Mouse (Mus musculus) megakaryocyte, embryonic 14.5 days (primary cell): ENCODE data around the gene Qdpr. TPM values are rescaled to one million over a fixed set of nuclear protein-coding genes. Genes with fewer than 3 reads are reported as not detected.
"Not testable (repeated sequence)": the region's sequence is repeated elsewhere in the genome, so short reads cannot be mapped to it uniquely, and the experiment has no call there.

Experiments
- H3K27me3 ChIP-seq: replicated peaks from 2 replicates; pipeline ENCODE3; 2012; ENCODE audit warnings: inconsistent platforms
- H3K36me3 ChIP-seq: replicated peaks from 2 replicates; pipeline ENCODE3; 2012; ENCODE audit warnings: low read length, inconsistent platforms, mixed read lengths
- H3K4me1 ChIP-seq: 2 replicates; pipeline ENCODE4 v1.6.1; 2012; ENCODE audit warnings: inconsistent platforms
- H3K4me3 ChIP-seq: replicated peaks from 2 replicates; pipeline ENCODE3; 2012; ENCODE audit warnings: moderate library complexity, mild to moderate bottlenecking, inconsistent platforms
- H3K9me3 ChIP-seq: 2 replicates; pipeline ENCODE4 v1.6.1; 2012; ENCODE audit warnings: inconsistent platforms
- FLI1 ChIP-seq: IDR thresholded peaks from 2 replicates; pipeline ENCODE4 v1.6.1; 2012; ENCODE audit warnings: low read length, inconsistent platforms, mixed read lengths
- GATA1 ChIP-seq: IDR thresholded peaks from 3 replicates; pipeline ENCODE4 v1.6.1; 2012; ENCODE audit warnings: mixed read lengths, low read length, inconsistent platforms, borderline replicate concordance
- polyA plus RNA-seq: library from polyadenylated mRNA; stranded (reverse); fragments of >175 nt; gene quantifications from 2 replicates; pipeline ENCODE4 v1.2.3, GENCODE M21; 2012; ENCODE audit warnings: low replicate concordance; ENCODE audit not compliant: insufficient read depth

Gene Qdpr
- polyA plus RNA-seq, 1 experiment = 98.7 TPM

GRCm38 (mm10) chr5:45427891-45428290 lies 22.1 kb downstream of the Qdpr start:
- Histone ChIP-seq H3K36me3 (peaks cover 34% of the 10 kb centered on the region), H3K27me3 (no peaks in the 10 kb centered on the region), H3K4me3 (no peak overlapping the region), H3K9me3 (no peaks in the 10 kb centered on the region), H3K4me1 (peaks cover 12% of the 10 kb centered on the region)
- TF ChIP-seq GATA1 = no peak
- no peak for TF ChIP-seq FLI1

- Histone ChIP-seq H3K4me3 (no peak overlapping the region), H3K9me3 (no peaks in the 10 kb centered on the region), H3K4me1 (peaks cover 18% of the 10 kb centered on the region), H3K36me3 (peaks cover 23% of the 10 kb centered on the region), H3K27me3 (no peaks in the 10 kb centered on the region)
- no peak for TF ChIP-seq FLI1
- TF ChIP-seq GATA1 = no peak
Observed at GRCm38 (mm10) chr5:45426416-45427034, 23.5 kb downstream of the Qdpr start.

- not testable (repeated sequence) for H3K9me3 ChIP-seq, H3K27me3 ChIP-seq, H3K4me3 ChIP-seq
- peaks cover 16% of the 10 kb centered on the region for H3K36me3 ChIP-seq
- H3K4me1 ChIP-seq = peaks cover 18% of the 10 kb centered on the region
Observed at GRCm38 (mm10) chr5:45425771-45426170, 24.3 kb downstream of the Qdpr start.

GRCm38 (mm10) chr5:45424021-45424886 lies 25.8 kb downstream of the Qdpr start:
- Histone ChIP-seq H3K9me3 (no peaks in the 10 kb centered on the region), H3K4me1 (peaks cover 23% of the 10 kb centered on the region), H3K27me3 (no peaks in the 10 kb centered on the region), H3K36me3 (peaks cover 8% of the 10 kb centered on the region), H3K4me3 (peak overlapping the region; percentile 23)
- TF ChIP-seq GATA1 = no peak
- TF ChIP-seq FLI1 = no peak

GRCm38 (mm10) chr5:45421881-45422844 lies 27.9 kb downstream of the Qdpr start:
- no peaks in the 10 kb centered on the region for H3K27me3 ChIP-seq
- no peaks in the 10 kb centered on the region for H3K9me3 ChIP-seq
- no peak for TF ChIP-seq GATA1
- TF ChIP-seq FLI1 = no peak
- H3K36me3 ChIP-seq = no peaks in the 10 kb centered on the region
- no peak overlapping the region for H3K4me3 ChIP-seq
- peaks cover 21% of the 10 kb centered on the region for H3K4me1 ChIP-seq

GRCm38 (mm10) chr5:45419841-45420638 lies 30.0 kb downstream of the Qdpr start:
- Histone ChIP-seq H3K4me1 (peaks cover 11% of the 10 kb centered on the region), H3K4me3 (no peak overlapping the region), H3K36me3 (no peaks in the 10 kb centered on the region), H3K9me3 (no peaks in the 10 kb centered on the region), H3K27me3 (peaks cover 2% of the 10 kb centered on the region)
- TF ChIP-seq FLI1 = no peak
- TF ChIP-seq GATA1 = no peak

- peaks cover 2% of the 10 kb centered on the region for H3K27me3 ChIP-seq
- H3K4me3 ChIP-seq = no peak overlapping the region
- no peaks in the 10 kb centered on the region for H3K9me3 ChIP-seq
- no peaks in the 10 kb centered on the region for H3K36me3 ChIP-seq
- H3K4me1 ChIP-seq = peaks cover 11% of the 10 kb centered on the region
- TF ChIP-seq FLI1 (no peak), GATA1 (no peak)
Observed at GRCm38 (mm10) chr5:45417859-45418443, 32.1 kb downstream of the Qdpr start.

- H3K4me1 ChIP-seq = peaks cover 5% of the 10 kb centered on the region; the same call in 1 of the 2 replicates
- no peaks in the 10 kb centered on the region for H3K36me3 ChIP-seq
- no peak for TF ChIP-seq FLI1
- TF ChIP-seq GATA1 = no peak
- peaks cover 2% of the 10 kb centered on the region for H3K27me3 ChIP-seq
- H3K9me3 ChIP-seq = no peaks in the 10 kb centered on the region
- H3K4me3 ChIP-seq = no peak overlapping the region
Observed at GRCm38 (mm10) chr5:45416478-45416877, 33.6 kb downstream of the Qdpr start.
